ENCODE assay signal across 10 mouse cellular contexts in the genomic region with DNA sequence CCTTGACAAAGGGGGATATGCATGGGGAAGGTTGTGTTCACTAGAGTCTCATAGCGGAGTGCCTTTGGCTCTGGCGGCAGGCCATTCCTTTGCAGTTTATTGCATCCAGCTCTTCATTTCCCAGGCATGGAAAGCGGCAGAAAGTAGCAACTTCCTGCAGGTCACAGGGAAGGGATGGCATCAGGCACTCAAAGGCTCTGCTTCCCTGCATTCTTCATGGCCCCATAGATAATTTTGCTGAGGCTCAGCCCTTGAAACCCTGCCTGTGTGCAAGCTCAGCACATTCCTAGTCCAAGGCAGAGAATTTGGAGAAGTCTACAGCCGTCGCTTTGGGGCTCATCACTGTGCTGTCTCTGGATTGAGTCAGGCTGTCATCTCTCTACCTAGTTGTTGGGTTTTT. TPM values are rescaled to one million over a fixed set of nuclear protein-coding genes. Genes with fewer than 3 reads are reported as not detected.
DNase-seq lines count a peak whose midpoint lies in the region; ATAC-seq lines count a peak whose summit lies in the region.
"Had no signal": no experiment of that assay in that cellular context is flagged by ENCODE, and none has a peak within 500 bp of the region (broad histone marks: within the 10 kb centered on the region; RNA-seq: fewer than 3 reads in every experiment).

No protein-coding gene starts in this region.

- 50% methylated on average over 5 of the region's 5 CpGs for WGBS in limb, embryonic 13.5 days
- WGBS in limb, embryonic 10.5 days = 60% methylated on average over 5 of the region's 5 CpGs
- 57% methylated on average over 5 of the region's 5 CpGs for WGBS in embryonic facial prominence, embryonic 14.5 days
- 62% methylated on average over 5 of the region's 5 CpGs for WGBS in liver, embryonic 16.5 days (ENCODE audit: insufficient replicate concordance)

- H3K9me3 ChIP-seq in limb, embryonic 13.5 days = no peaks in the 10 kb centered on the region
- no peaks in the 10 kb centered on the region for H3K9me3 ChIP-seq in limb, embryonic 10.5 days (replicated peaks)
- no peaks in the 10 kb centered on the region for H3K9me3 ChIP-seq in embryonic facial prominence, embryonic 14.5 days (ENCODE audit: control insufficient read depth, low read length)
- no peaks in the 10 kb centered on the region for H3K9me3 ChIP-seq in liver, embryonic 16.5 days (replicated peaks; ENCODE audit: control insufficient read depth, low read length)

- peak; percentile 24 for DNase-seq in adrenal gland, postnatal 25 days
- DNase-seq in adrenal gland, adult 2 months = no peak
- DNase-seq in limb, embryonic 10.5 days (ENCODE audit: low spot score) = no peak
- no peak for DNase-seq in embryonic facial prominence, embryonic 14.5 days (ENCODE audit: low spot score)
- no peak for DNase-seq in c-Kit-positive CD71-positive TER-119-positive erythroid progenitor cells, embryonic 14.5 days (ENCODE audit: low spot score)
- no peak for DNase-seq in urinary bladder, postnatal 36 days (ENCODE audit: low spot score in 2 of 2)
- DNase-seq: cerebellum, adult 8-10 months had no signal

- H3K36me3 ChIP-seq in limb, embryonic 13.5 days = peaks cover 49% of the 10 kb centered on the region
- H3K36me3 ChIP-seq in limb, embryonic 10.5 days = peaks cover 71% of the 10 kb centered on the region
- peaks cover 35% of the 10 kb centered on the region for H3K36me3 ChIP-seq in embryonic facial prominence, embryonic 14.5 days (ENCODE audit: control insufficient read depth, insufficient read depth, low read length)
- no peaks in the 10 kb centered on the region for H3K36me3 ChIP-seq in liver, embryonic 16.5 days (ENCODE audit: control insufficient read depth, insufficient read depth)

- no peak overlapping the region for H3K4me3 ChIP-seq in limb, embryonic 13.5 days
- H3K4me3 ChIP-seq in limb, embryonic 10.5 days = no peak overlapping the region
- H3K4me3 ChIP-seq in embryonic facial prominence, embryonic 14.5 days (ENCODE audit: low read depth, low read length) = no peak overlapping the region
- H3K4me3 ChIP-seq in liver, embryonic 16.5 days (ENCODE audit: low read depth, low read length) = no peak overlapping the region
- H3K4me3 ChIP-seq: megakaryocyte, embryonic 14.5 days had no signal

- no peaks in the 10 kb centered on the region for H3K27me3 ChIP-seq in limb, embryonic 13.5 days
- no peaks in the 10 kb centered on the region for H3K27me3 ChIP-seq in limb, embryonic 10.5 days (ENCODE audit: low read depth, poor library complexity, severe bottlenecking)
- no peaks in the 10 kb centered on the region for H3K27me3 ChIP-seq in embryonic facial prominence, embryonic 14.5 days (replicated peaks; ENCODE audit: control insufficient read depth, insufficient read depth, low read length)
- H3K27me3 ChIP-seq in liver, embryonic 16.5 days (ENCODE audit: control insufficient read depth, insufficient read depth, low read depth, low read length) = no peaks in the 10 kb centered on the region

- peak overlapping the region; percentile 64; the same call in 1 of the 2 replicates for H3K27ac ChIP-seq in limb, embryonic 13.5 days
- no peak overlapping the region for H3K27ac ChIP-seq in limb, embryonic 10.5 days
- H3K27ac ChIP-seq in embryonic facial prominence, embryonic 14.5 days (replicated peaks; ENCODE audit: low read depth, low read length) = peak overlapping the region; percentile 63
- peak overlapping the region; percentile 50 for H3K27ac ChIP-seq in liver, embryonic 16.5 days (ENCODE audit: low read length)

- no peak overlapping the region for H3K9ac ChIP-seq in limb, embryonic 13.5 days
- no peak overlapping the region; the same call in 1 of the 2 replicates for H3K9ac ChIP-seq in embryonic facial prominence, embryonic 14.5 days (ENCODE audit: low read depth, low read length)
- H3K9ac ChIP-seq in liver, embryonic 16.5 days (ENCODE audit: low read depth, low read length) = no peak overlapping the region

- H3K4me2 ChIP-seq in limb, embryonic 13.5 days (replicated peaks) = no peak overlapping the region
- no peak overlapping the region for H3K4me2 ChIP-seq in embryonic facial prominence, embryonic 14.5 days (ENCODE audit: low read depth, low read length)
- no peak overlapping the region for H3K4me2 ChIP-seq in liver, embryonic 16.5 days (ENCODE audit: low read depth, low read length)

- ATAC-seq in limb, embryonic 13.5 days (ENCODE audit: low FRiP score, low read depth) = no peak
- ATAC-seq in embryonic facial prominence, embryonic 14.5 days (ENCODE audit: low read depth) = no peak
- ATAC-seq in liver, embryonic 16.5 days (ENCODE audit: low read depth) = 0 out of 2 replicates have a peak, but pooled peaks have one; percentile 3

- H3K4me1 ChIP-seq in limb, embryonic 13.5 days = peaks cover 42% of the 10 kb centered on the region
- H3K4me1 ChIP-seq in limb, embryonic 10.5 days = peaks cover 28% of the 10 kb centered on the region
- H3K4me1 ChIP-seq in embryonic facial prominence, embryonic 14.5 days (ENCODE audit: control insufficient read depth, insufficient read depth, low read length) = peaks cover 29% of the 10 kb centered on the region
- H3K4me1 ChIP-seq in liver, embryonic 16.5 days (ENCODE audit: control insufficient read depth, low read depth, low read length) = peaks cover 14% of the 10 kb centered on the region

RNA-seq across cellular contexts. Expression of a gene that starts 49.4 kb away (rescaled TPM):
- 48.2 and 55.5 TPM in 2 replicates for total RNA-seq in adrenal gland, postnatal 25 days (2021)
- 10 to 100 TPM; 36.0 to 44.0 TPM for total RNA-seq in adrenal gland, adult 2 months (2021)
- polyA plus RNA-seq in adrenal gland, adult 2 months (2012; rRNA removed) = 13.1 and 16.9 TPM in 2 replicates
- polyA plus RNA-seq in limb, embryonic 13.5 days (2015; fragmentation: Nextera tagmentation; extraction: Ambion mirVana) = 57.8 and 58.2 TPM in 2 replicates
- 107 and 119 TPM in 2 replicates for polyA plus RNA-seq in limb, embryonic 10.5 days (2016; fragmentation: Nextera tagmentation; extraction: Ambion mirVana)
- 45.7 and 51.2 TPM in 2 replicates for polyA plus RNA-seq in embryonic facial prominence, embryonic 14.5 days (2014; fragmentation: Nextera tagmentation; extraction: Ambion mirVana)
- polyA plus RNA-seq in liver, embryonic 16.5 days (2015; fragmentation: Nextera tagmentation; extraction: Ambion mirVana) = 30.9 and 31.2 TPM in 2 replicates
